Mouse (Mus musculus): ENCODE measurements at regions not wholly inside any gene's neighbourhood (a gene's known extent, or its start where the extent isn't known, plus 50 kb on each side); places are given as distances from the start of the nearest gene placed in this dataset.
A peak's percentile ranks its signal among the peaks of the same experiment; 100 is the strongest.

DNA sequence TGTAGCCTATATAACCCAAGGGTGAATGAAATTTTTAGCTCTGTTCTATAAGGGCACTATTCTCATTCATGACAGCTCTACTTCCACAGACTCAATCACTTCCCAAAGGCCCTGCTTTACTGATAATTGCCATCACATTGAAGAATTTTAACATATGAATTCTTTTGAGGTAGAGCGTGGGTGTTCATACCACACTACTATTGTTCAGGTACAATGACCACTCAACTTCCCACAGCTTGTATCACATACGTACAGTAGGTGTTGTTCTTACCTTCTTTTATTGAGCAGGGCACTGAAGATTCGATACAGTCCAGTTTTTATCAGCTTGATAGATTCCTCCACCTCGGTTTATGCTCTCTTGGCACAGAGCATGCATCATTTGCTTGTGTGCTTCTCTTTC, 111.1 kb upstream of the Jag1 start:
- no peak for DNase-seq

DNA sequence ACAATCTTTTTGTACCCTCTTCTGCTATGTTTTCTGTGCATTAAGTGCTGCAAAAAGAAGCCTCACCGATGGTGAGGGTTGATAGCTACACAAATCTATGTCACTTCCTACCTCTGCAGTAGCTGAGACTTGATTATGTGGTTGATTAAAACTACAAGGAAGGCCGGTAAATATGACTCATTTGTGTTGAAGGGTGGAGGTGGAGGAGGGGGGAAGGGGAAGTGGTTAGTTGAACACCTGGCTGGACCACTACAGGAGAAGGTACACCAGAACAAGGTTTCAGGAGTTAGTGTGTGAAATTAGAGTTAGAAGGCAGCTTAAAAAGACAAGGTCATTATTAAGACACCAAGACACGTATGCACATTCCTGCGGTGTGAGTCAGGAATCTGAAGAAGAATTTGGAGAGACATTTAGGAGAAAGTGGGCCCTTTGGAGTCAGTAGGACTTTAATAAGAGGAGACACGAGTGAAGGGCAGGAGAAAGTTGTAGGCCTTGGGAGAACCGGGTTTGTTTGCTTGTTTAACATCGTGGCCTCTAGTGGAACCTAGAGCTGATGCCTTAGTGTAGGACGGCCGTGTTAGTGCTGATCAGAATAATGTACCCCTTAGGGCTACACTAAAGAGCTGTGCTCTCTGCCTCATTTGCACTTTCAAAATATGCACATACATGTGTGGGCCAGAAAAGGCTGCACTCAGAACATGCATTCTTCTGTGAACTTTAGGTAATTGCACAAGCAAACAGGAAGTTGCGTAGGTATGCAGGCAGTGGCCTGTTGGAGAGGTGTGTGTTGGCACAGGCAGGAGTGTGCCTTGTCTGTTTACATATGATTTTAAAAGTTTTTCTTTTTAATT, 108.5 kb upstream of the Jag1 start:
- DNase-seq, result peak; percentile 12

DNA sequence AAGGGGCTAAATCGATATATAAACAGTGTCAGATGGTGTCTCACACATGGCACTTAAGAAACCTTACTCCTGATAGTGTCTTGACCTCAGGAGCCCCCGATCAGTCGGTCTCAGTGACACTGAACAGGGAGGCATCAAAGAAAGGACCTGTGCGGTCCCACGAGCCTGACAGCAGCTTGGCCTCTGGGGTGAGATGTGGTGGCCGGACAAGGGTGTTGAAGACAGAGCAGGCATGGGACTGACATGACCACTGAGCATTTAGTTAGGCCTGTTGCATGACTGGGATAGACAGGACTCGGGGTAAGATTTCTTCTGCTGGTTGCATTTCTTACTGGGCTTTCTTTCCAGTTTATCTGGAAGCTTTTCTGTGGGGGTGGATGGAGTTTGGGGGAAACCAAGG, 99.3 kb upstream of the Jag1 start:
- no peak for DNase-seq

DNA sequence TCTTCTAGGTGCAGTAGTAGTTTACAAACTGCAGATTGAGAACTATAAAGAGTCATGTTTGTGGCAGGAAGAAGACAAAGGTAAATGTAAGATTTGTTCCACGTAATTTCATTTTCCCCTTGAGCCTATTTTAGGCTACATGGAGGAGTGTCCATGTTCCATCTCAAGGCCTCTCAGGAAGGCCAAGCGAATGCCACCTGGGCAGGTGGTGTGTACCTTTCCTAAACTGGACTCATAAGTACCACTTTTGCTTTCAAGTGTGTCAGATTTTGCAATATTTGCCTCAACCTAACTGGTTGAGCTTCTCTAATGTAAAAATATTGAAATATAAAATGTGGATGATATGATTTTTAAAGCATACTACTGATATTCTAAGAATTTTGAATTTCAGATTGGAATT, 91.4 kb upstream of the Jag1 start:
- DNase-seq, result no peak

GRCm38 (mm10) chr2:137204274-137204850, 87.9 kb upstream of the Jag1 start:
- DNase-seq, result no peak

GRCm38 (mm10) chr2:137200101-137200500, 83.7 kb upstream of the Jag1 start:
- DNase-seq, result peak; percentile 29

GRCm38 (mm10) chr2:137192183-137192582, 75.7 kb upstream of the Jag1 start:
- no peak for DNase-seq

DNA sequence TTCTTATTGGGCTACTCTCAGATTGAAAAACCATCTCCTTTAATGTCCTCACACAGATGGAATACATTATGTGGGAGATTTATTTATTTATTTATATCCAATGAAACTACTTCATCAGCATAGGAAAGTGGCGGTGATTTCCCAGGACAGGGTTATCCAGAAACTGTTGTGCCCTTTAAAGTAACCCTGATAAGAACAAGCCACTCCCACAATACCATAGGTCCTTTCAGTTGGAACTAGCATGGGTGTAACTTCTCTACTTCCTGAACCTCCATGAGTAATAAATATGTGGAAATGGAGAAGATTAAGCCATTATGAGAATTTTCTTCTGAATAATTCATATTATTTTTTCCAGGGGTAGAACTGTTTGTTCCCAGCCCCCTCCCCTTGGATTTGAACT, 52.7 kb upstream of the Jag1 start:
- DNase-seq, result no peak

- no peak for DNase-seq
Measured at GRCm38 (mm10) chr2:137168626-137169025, 52.2 kb upstream of the Jag1 start.

All from lung, postnatal 14 days (tissue).